Mouse (Mus musculus) hindbrain, embryonic 13.5 days (tissue): ENCODE data around the gene Jag2. TPM values are rescaled to one million over a fixed set of nuclear protein-coding genes. Genes with fewer than 3 reads are reported as not detected.
A peak's percentile ranks its signal among the peaks of the same experiment; 100 is the strongest.

Experiments used
- ATAC-seq: fragments of 200-750 bp; cut with Nextera tagmentation; 2 replicates; pipeline ENCODE4 v1.8.0; 2017; ENCODE audit warnings: moderate TSS enrichment; ENCODE audit not compliant: low FRiP score
- H3K27ac ChIP-seq: fragments of 300-500 bp; sonication (generic); 2 replicates; pipeline ENCODE4 v1.5.1; 2015; ENCODE audit warnings: inconsistent platforms, mild to moderate bottlenecking, moderate library complexity
- H3K27me3 ChIP-seq: fragments of 300-500 bp; sonication (generic); 2 replicates; pipeline ENCODE4 v1.6.1; 2015; ENCODE audit warnings: mild to moderate bottlenecking, inconsistent platforms
- H3K36me3 ChIP-seq: fragments of 300-500 bp; sonication (generic); 2 replicates; pipeline ENCODE4 v1.6.1; 2015; ENCODE audit warnings: mild to moderate bottlenecking, inconsistent platforms
- H3K4me1 ChIP-seq: fragments of 300-500 bp; sonication (generic); replicated peaks from 2 replicates; pipeline ENCODE4 v1.6.1; 2015; ENCODE audit warnings: inconsistent platforms
- H3K4me2 ChIP-seq: fragments of 300-500 bp; sonication (generic); 2 replicates; pipeline ENCODE4 v1.6.1; 2015; ENCODE audit warnings: inconsistent platforms, mild to moderate bottlenecking, moderate library complexity
- H3K4me3 ChIP-seq: fragments of 300-500 bp; sonication (generic); 2 replicates; pipeline ENCODE4 v1.5.1; 2015; ENCODE audit warnings: mild to moderate bottlenecking, inconsistent platforms
- H3K9ac ChIP-seq: fragments of 300-500 bp; sonication (generic); 2 replicates; pipeline ENCODE4 v1.6.1; 2015; ENCODE audit warnings: mild to moderate bottlenecking, inconsistent platforms
- H3K9me3 ChIP-seq: fragments of 300-500 bp; sonication (generic); 2 replicates; pipeline ENCODE4 v1.6.1; 2016; ENCODE audit warnings: inconsistent platforms
- WGBS: fragments of 180-500 bp; shearing (Covaris S2); methylation state at CpG from one replicate; pipeline ENCODE4 v1.1.7; 2015; 5-methylcytosine and 5-hydroxymethylcytosine counted together
- polyA plus RNA-seq: library from polyadenylated mRNA; unstranded; fragments of >200 nt; fragmentation: Nextera tagmentation; extraction: Ambion mirVana; gene quantifications from 2 replicates; pipeline ENCODE4 v1.2.1, GENCODE M21; 2015

Jag2 gene
- polyA plus RNA-seq, 1 experiment from 2014 or later = 8.4 TPM

DNA sequence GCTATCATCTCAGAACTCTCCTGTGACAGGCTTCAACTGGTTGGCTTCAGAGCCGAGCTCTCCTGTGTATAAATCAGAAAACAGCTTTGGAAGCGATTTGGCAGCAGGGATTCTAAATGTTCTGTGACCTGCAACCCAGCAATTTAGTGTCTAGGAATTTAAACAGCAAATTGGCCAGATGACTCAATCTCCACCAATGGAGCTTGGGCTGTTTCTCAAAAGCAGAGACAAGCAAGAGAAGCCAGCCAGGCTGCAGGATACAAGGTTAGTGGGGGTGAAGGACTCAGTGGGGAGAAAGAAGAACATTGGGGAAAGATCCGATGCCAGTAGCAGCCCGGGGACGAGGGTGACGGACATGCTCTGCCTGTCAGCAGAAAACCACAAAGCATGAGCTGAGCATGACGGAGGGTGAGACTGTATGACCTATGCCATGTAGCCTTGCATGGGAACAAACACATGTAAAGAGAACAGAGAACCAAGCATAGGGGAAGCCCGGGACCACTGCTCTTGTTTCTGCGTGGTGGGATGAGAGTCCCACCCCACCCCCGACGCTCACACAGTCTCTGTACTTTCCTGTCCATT lies 35.2 kb downstream of the Jag2 start:
- Histone ChIP-seq H3K27me3 (peaks cover 3% of the 10 kb centered on the region; the same call in 1 of the 2 replicates), H3K27ac (0 out of 2 replicates have a peak overlapping the region, but pooled peaks have one; percentile 30), H3K4me2 (no peak overlapping the region), H3K36me3 (no peaks in the 10 kb centered on the region), H3K4me1 (peaks cover 19% of the 10 kb centered on the region), H3K9me3 (no peaks in the 10 kb centered on the region), H3K4me3 (no peak overlapping the region), H3K9ac (no peak overlapping the region)
- no peak for ATAC-seq
- 72% methylated on average over 11 of the region's 11 CpGs for WGBS

GRCm38 (mm10) chr12:112885465-112885864 lies 44.1 kb downstream of the Jag2 start:
- H3K27ac ChIP-seq = no peak overlapping the region
- no peak overlapping the region for H3K4me2 ChIP-seq
- H3K9me3 ChIP-seq = 0 out of 2 replicates have a peak, but pooled peaks cover 5% of the 10 kb centered on the region
- no peak overlapping the region for H3K9ac ChIP-seq
- H3K4me1 ChIP-seq = no peaks in the 10 kb centered on the region
- no peaks in the 10 kb centered on the region for H3K36me3 ChIP-seq
- no peak for ATAC-seq
- 71% methylated on average over 7 of the region's 7 CpGs for WGBS
- H3K27me3 ChIP-seq = peaks cover 6% of the 10 kb centered on the region; the same call in 1 of the 2 replicates
- H3K4me3 ChIP-seq = no peak overlapping the region

DNA sequence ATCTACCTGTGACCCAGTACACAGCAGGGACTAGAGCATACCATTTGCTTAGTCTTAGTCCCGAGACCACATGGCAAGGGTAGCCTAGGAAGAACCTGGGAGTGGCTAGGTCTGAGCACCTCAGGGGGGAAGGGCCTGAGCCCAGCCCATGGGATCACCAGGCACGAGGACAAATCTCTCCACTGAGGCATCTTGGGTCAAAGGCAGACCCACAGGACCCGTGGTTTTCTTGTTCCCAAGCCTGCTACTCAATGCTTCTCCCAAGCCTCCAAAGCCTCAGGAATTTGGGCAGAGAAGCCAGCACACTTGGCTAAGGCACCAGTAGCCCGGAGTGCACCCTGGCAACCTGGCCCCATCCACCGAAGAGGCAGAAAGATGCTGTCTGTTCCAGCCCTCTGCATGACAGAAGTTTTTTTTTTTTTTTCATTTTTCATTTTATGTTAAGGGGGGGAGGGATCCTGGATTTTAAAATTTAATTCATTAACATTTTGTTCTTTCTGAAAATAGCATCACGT lies 48.2 kb downstream of the Jag2 start:
- H3K4me3 ChIP-seq = no peak overlapping the region
- no peaks in the 10 kb centered on the region for H3K36me3 ChIP-seq
- no peak for ATAC-seq
- no peak overlapping the region for H3K9ac ChIP-seq
- no peaks in the 10 kb centered on the region for H3K9me3 ChIP-seq
- WGBS = 69% methylated on average over 6 of the region's 6 CpGs
- peaks cover 48% of the 10 kb centered on the region for H3K27me3 ChIP-seq
- peaks cover 15% of the 10 kb centered on the region for H3K4me1 ChIP-seq
- no peak overlapping the region for H3K4me2 ChIP-seq
- H3K27ac ChIP-seq = no peak overlapping the region

GRCm38 (mm10) chr12:112880661-112881060 lies 48.9 kb downstream of the Jag2 start:
- Histone ChIP-seq H3K9me3 (no peaks in the 10 kb centered on the region), H3K4me1 (peaks cover 21% of the 10 kb centered on the region), H3K4me3 (no peak overlapping the region), H3K27me3 (peaks cover 55% of the 10 kb centered on the region), H3K9ac (no peak overlapping the region), H3K36me3 (no peaks in the 10 kb centered on the region), H3K27ac (no peak overlapping the region), H3K4me2 (no peak overlapping the region)
- no peak for ATAC-seq
- 83% methylated on average over 4 of the region's 4 CpGs for WGBS

- H3K27me3 ChIP-seq = peaks cover 64% of the 10 kb centered on the region
These were observed 49.8 kb downstream of the Jag2 start for GRCm38 (mm10) chr12:112879731-112880130.

GRCm38 (mm10) chr12:112877607-112878020 lies 52.0 kb downstream of the Jag2 start:
- peaks cover 31% of the 10 kb centered on the region for H3K4me1 ChIP-seq
- peaks cover 84% of the 10 kb centered on the region for H3K27me3 ChIP-seq
- no peaks in the 10 kb centered on the region for H3K36me3 ChIP-seq
- peak overlapping the region; percentile 68 for H3K9ac ChIP-seq
- ATAC-seq = no peak
- peak overlapping the region; percentile 40 for H3K4me3 ChIP-seq
- no peak overlapping the region for H3K27ac ChIP-seq
- WGBS = under 1% methylated on average over 37 of the region's 37 CpGs
- peak overlapping the region; percentile 61 for H3K4me2 ChIP-seq
- H3K9me3 ChIP-seq = no peaks in the 10 kb centered on the region

More at GRCm38 (mm10) chr12:112879731-112880130, 49.8 kb downstream of the Jag2 start:
- H3K9me3 ChIP-seq = no peaks in the 10 kb centered on the region
- no peak overlapping the region for H3K4me3 ChIP-seq
- no peak for ATAC-seq
- H3K9ac ChIP-seq = no peak overlapping the region
- no peak overlapping the region for H3K27ac ChIP-seq
- no peaks in the 10 kb centered on the region for H3K36me3 ChIP-seq
- H3K4me2 ChIP-seq = no peak overlapping the region
- WGBS = 87% methylated on average over 5 of the region's 5 CpGs
- H3K4me1 ChIP-seq = peaks cover 21% of the 10 kb centered on the region

GRCm38 (mm10) chr12:112877073-112877576 lies 52.5 kb downstream of the Jag2 start:
- Histone ChIP-seq H3K27ac (no peak overlapping the region), H3K27me3 (peaks cover 89% of the 10 kb centered on the region), H3K9me3 (no peaks in the 10 kb centered on the region), H3K4me1 (peaks cover 31% of the 10 kb centered on the region), H3K9ac (peak overlapping the region; percentile 68; the same call in 1 of the 2 replicates), H3K4me3 (peak overlapping the region; percentile 40), H3K4me2 (peak overlapping the region; percentile 61), H3K36me3 (no peaks in the 10 kb centered on the region)
- WGBS = 8% methylated on average over 17 of the region's 17 CpGs
- ATAC-seq = no peak

- peak overlapping the region; percentile 61 for H3K4me2 ChIP-seq
- H3K9ac ChIP-seq = no peak overlapping the region; the same call in 1 of the 2 replicates
These were observed 53.1 kb downstream of the Jag2 start for GRCm38 (mm10) chr12:112876332-112877072.

GRCm38 (mm10) chr12:112875225-112876013 lies 54.2 kb downstream of the Jag2 start:
- H3K36me3 ChIP-seq = no peaks in the 10 kb centered on the region
- peaks cover 32% of the 10 kb centered on the region for H3K4me1 ChIP-seq
- peak; percentile 33 for ATAC-seq
- peaks cover 99% of the 10 kb centered on the region for H3K27me3 ChIP-seq
- no peak overlapping the region for H3K4me3 ChIP-seq
- H3K9me3 ChIP-seq = no peaks in the 10 kb centered on the region
- H3K9ac ChIP-seq = no peak overlapping the region
- 24% methylated on average over 16 of the region's 16 CpGs for WGBS
- H3K27ac ChIP-seq = no peak overlapping the region
- H3K4me2 ChIP-seq = no peak overlapping the region

More at GRCm38 (mm10) chr12:112876332-112877072, 53.1 kb downstream of the Jag2 start:
- 4% methylated on average over 28 of the region's 28 CpGs for WGBS
- H3K36me3 ChIP-seq = no peaks in the 10 kb centered on the region
- H3K9me3 ChIP-seq = no peaks in the 10 kb centered on the region
- no peak for ATAC-seq
- no peak overlapping the region for H3K27ac ChIP-seq
- peak overlapping the region; percentile 15 for H3K4me3 ChIP-seq
- H3K4me1 ChIP-seq = peaks cover 31% of the 10 kb centered on the region
- H3K27me3 ChIP-seq = peaks cover 95% of the 10 kb centered on the region

DNA sequence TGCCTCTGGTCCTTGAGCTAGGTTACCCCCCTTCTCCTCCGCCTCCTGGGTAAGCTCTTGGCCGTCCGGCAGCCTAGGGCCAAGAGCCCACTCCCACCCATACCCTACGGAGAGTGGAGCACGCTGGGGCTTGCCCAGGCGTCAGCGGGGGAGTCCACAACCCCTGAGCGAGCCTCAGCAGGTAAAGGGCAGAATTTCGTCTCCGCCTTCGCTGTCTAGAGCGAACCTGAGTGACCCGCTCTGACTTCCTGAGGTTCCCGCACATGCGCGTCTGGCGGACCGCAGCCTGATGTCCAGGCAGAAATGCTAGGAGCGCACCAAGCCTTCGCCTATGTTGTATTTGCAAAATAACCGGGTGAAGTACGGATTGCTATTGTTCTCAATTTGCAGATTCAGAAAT lies 55.4 kb downstream of the Jag2 start:
- no peaks in the 10 kb centered on the region for H3K36me3 ChIP-seq
- no peaks in the 10 kb centered on the region for H3K9me3 ChIP-seq
- H3K27ac ChIP-seq = no peak overlapping the region
- H3K4me2 ChIP-seq = peak overlapping the region; percentile 52
- H3K27me3 ChIP-seq = peaks cover 86% of the 10 kb centered on the region
- peaks cover 40% of the 10 kb centered on the region for H3K4me1 ChIP-seq
- H3K9ac ChIP-seq = peak overlapping the region; percentile 46; the same call in 1 of the 2 replicates
- peak overlapping the region; percentile 29 for H3K4me3 ChIP-seq
- WGBS = 15% methylated on average over 22 of the region's 22 CpGs
- ATAC-seq = no peak

- no peaks in the 10 kb centered on the region for H3K36me3 ChIP-seq
- H3K4me2 ChIP-seq = peak overlapping the region; percentile 52
- 0 out of 2 replicates have a peak, but pooled peaks have one; percentile 6 for ATAC-seq
- H3K27me3 ChIP-seq = peaks cover 82% of the 10 kb centered on the region
- H3K9ac ChIP-seq = peak overlapping the region; percentile 46; the same call in 1 of the 2 replicates
- H3K4me3 ChIP-seq = peak overlapping the region; percentile 29
- H3K4me1 ChIP-seq = peaks cover 40% of the 10 kb centered on the region
- no peak overlapping the region for H3K27ac ChIP-seq
- 20% methylated on average over 18 of the region's 18 CpGs for WGBS
- no peaks in the 10 kb centered on the region for H3K9me3 ChIP-seq
These were observed 56.0 kb downstream of the Jag2 start for GRCm38 (mm10) chr12:112873452-112874190.
